Mouse (Mus musculus): ENCODE measurements at regions not wholly inside any gene's neighbourhood (a gene's known extent, or its start where the extent isn't known, plus 50 kb on each side); places are given as distances from the start of the nearest gene placed in this dataset.
A peak's percentile ranks its signal among the peaks of the same experiment; 100 is the strongest.

GRCm38 (mm10) chr12:25359931-25360330 is 263.0 kb upstream of the Id2 start:
- DNase-seq (ENCODE audit: extremely low read depth) = no peak
- H3K4me2 ChIP-seq (ENCODE audit: insufficient read depth, low read depth, poor library complexity, severe bottlenecking) = no peak overlapping the region
- peaks cover 0 to 5% of the 10 kb centered on the region in 2 experiments; a peak in 2 of 4 replicates for H3K4me1 ChIP-seq (ENCODE audit: control insufficient read depth in 1 of 2, insufficient read depth in 2 of 2)
- H3K27ac ChIP-seq (ENCODE audit: insufficient read depth, low read depth) = no peak overlapping the region
- TF ChIP-seq CTCF (conservative IDR thresholded peaks at IDR 0.05 in 1 of 2, IDR thresholded peaks at IDR 0.05 in 1 of 2; ENCODE audit: low read depth in 2 of 2, low read length in 2 of 2) (no peak), GABPA (IDR thresholded peaks at IDR 0.05; ENCODE audit: insufficient replicate concordance, low read depth, low read length) (no peak), HCFC1 (IDR thresholded peaks at IDR 0.05; ENCODE audit: low read depth, low read length) (no peak), EP300 (IDR thresholded peaks at IDR 0.05; ENCODE audit: low read length) (no peak), ZKSCAN1 (IDR thresholded peaks at IDR 0.05; ENCODE audit: borderline replicate concordance, low read depth, low read length) (no peak), KAT2A (IDR thresholded peaks at IDR 0.05; ENCODE audit: insufficient replicate concordance, low read length) (no peak), CHD2 (IDR thresholded peaks at IDR 0.05; ENCODE audit: low read length) (no peak), ETS1 (conservative IDR thresholded peaks at IDR 0.05; ENCODE audit: low read depth, low read length) (no peak), SIN3A (IDR thresholded peaks at IDR 0.05; ENCODE audit: low read length) (no peak), USF1 (IDR thresholded peaks at IDR 0.05; ENCODE audit: low read depth, low read length) (no peak), NELFE (IDR thresholded peaks at IDR 0.05; ENCODE audit: low read depth, low read length) (no peak), POLR2AphosphoS2 (IDR thresholded peaks at IDR 0.05; ENCODE audit: low read depth, low read length) (no peak), PAX5 (IDR thresholded peaks at IDR 0.05; ENCODE audit: low read length) (no peak), TBP (conservative IDR thresholded peaks at IDR 0.05; ENCODE audit: low read depth, low read length) (no peak)
- H3K27me3 ChIP-seq (replicated peaks) = no peaks in the 10 kb centered on the region
- H3K9me3 ChIP-seq (replicated peaks; ENCODE audit: low read length) = no peaks in the 10 kb centered on the region
- no peak overlapping the region for H3K4me3 ChIP-seq (replicated peaks in 1 of 3; ENCODE audit: low read depth in 2 of 3, low read length in 2 of 3, poor library complexity in 1 of 3)
- H3K36me3 ChIP-seq (replicated peaks in 1 of 2; ENCODE audit: control insufficient read depth in 1 of 2, insufficient read depth in 1 of 2, low read length in 1 of 2) = no peaks in the 10 kb centered on the region
- H3K9ac ChIP-seq (ENCODE audit: insufficient read depth, low read depth) = no peak overlapping the region
- in situ Hi-C loops (cut with MboI; ENCODE audit: low pct_ligation_motif_present, low pct_unique_long_range_greater_than_20kb, low sequenced_read_pairs) (no loop called here), dilution Hi-C loops (cut with MboI; ENCODE audit: extremely low pct_ligation_motif_present, extremely low pct_unique_long_range_greater_than_20kb, low sequenced_read_pairs) (no loop called here)
- H3K79me2 ChIP-seq (replicated peaks; ENCODE audit: control insufficient read depth, extremely low read depth, insufficient read depth, poor library complexity, severe bottlenecking) = no peaks in the 10 kb centered on the region

GRCm38 (mm10) chr12:25358846-25359525 is 262.0 kb upstream of the Id2 start:
- in situ Hi-C loops (cut with MboI; ENCODE audit: low pct_ligation_motif_present, low pct_unique_long_range_greater_than_20kb, low sequenced_read_pairs) (no loop called here), dilution Hi-C loops (cut with MboI; ENCODE audit: extremely low pct_ligation_motif_present, extremely low pct_unique_long_range_greater_than_20kb, low sequenced_read_pairs) (no loop called here)
- Histone ChIP-seq H3K4me2 (ENCODE audit: insufficient read depth, low read depth, poor library complexity, severe bottlenecking) (no peak overlapping the region), H3K4me3 (replicated peaks in 1 of 3; ENCODE audit: low read depth in 2 of 3, low read length in 2 of 3, poor library complexity in 1 of 3) (no peak overlapping the region), H3K36me3 (replicated peaks in 1 of 2; ENCODE audit: control insufficient read depth in 1 of 2, insufficient read depth in 1 of 2, low read length in 1 of 2) (no peaks in the 10 kb centered on the region), H3K27ac (ENCODE audit: insufficient read depth, low read depth) (no peak overlapping the region), H3K9ac (ENCODE audit: insufficient read depth, low read depth) (no peak overlapping the region), H3K27me3 (replicated peaks) (no peaks in the 10 kb centered on the region), H3K9me3 (replicated peaks; ENCODE audit: low read length) (no peaks in the 10 kb centered on the region), H3K4me1 (ENCODE audit: control insufficient read depth in 1 of 2, insufficient read depth in 2 of 2) (peaks cover 0 to 5% of the 10 kb centered on the region in 2 experiments; a peak in 2 of 4 replicates), H3K79me2 (replicated peaks; ENCODE audit: control insufficient read depth, extremely low read depth, insufficient read depth, poor library complexity, severe bottlenecking) (no peaks in the 10 kb centered on the region)
- TF ChIP-seq RAD21 (IDR thresholded peaks at IDR 0.05; ENCODE audit: low read depth, low read length) (peak; percentile 32), MAZ (IDR thresholded peaks at IDR 0.05; ENCODE audit: low read depth, low read length) (no peak), CTCF (conservative IDR thresholded peaks at IDR 0.05 in 1 of 2, IDR thresholded peaks at IDR 0.05 in 1 of 2; ENCODE audit: low read depth in 2 of 2, low read length in 2 of 2) (peak in 1 of 2 experiments; percentile 21; a peak in 1 of 4 replicates)
- no peak for DNase-seq (ENCODE audit: extremely low read depth)
